Mouse (Mus musculus): ENCODE measurements at regions not wholly inside any gene's neighbourhood (a gene's known extent, or its start where the extent isn't known, plus 50 kb on each side); places are given as distances from the start of the nearest gene placed in this dataset.
A peak's percentile ranks its signal among the peaks of the same experiment; 100 is the strongest.

- DNase-seq: no peak
These were observed 55.6 kb upstream of the Ccdc190 start for GRCm38 (mm10) chr1:169872865-169873264.

- DNase-seq: no peak
These were observed 59.8 kb upstream of the Ccdc190 start for GRCm38 (mm10) chr1:169868636-169869035.

DNA sequence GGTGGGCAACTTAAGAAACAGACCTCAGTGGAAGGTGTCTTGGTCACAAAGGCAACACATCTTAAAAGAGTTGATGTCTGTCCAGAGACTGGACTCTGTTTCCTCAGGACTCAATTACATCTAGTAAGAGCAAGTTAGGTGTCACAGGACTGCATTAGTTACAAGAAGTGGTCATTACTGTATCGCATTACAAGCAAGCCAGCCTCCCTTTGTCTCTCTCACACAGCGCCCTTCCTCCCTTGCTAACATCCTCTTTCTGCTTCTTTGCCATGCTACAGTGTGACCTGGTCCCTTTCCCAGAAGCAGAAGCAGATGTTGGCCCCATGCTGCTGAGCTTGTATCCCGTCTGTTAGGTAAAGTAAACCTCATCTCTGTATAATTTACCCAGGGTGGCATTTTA lies 61.0 kb upstream of the Ccdc190 start:
- DNase-seq: no peak

DNA sequence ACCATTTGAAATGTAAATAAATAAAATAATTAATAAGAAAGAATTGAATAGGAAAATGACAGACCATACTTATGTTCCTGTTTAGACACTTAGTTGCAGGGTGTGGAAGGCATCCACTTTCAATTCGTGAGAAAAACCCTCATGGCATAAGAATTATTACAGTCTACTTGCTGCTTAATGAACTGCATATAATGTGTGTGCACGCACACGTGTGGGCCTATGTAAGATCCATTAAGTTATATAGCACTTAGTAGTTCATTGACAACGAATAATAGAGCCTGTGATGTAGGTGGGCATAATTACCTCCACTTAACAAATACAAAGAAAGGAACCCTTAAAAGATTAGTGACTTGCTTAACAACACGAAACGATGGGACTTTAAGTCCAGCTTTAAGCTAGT lies 61.6 kb upstream of the Ccdc190 start:
- no peak for DNase-seq

DNA sequence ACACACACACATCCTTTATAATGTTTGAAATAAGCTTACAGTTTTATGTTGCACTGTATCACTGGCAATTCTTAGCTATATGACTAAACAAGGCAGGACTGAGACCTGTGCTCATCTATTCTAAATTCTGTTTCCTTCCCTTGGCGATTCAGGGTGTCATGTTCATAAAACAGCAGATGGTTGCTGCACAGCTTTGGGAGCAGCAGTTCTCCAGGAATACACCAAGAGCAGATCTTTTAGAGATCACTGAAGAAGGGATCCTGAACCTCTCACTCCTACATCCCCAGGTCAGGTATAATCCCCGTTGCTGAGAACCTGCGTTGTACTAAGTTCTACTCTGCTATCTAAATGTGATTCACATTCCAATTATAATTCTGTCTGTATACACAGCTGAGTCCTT lies 69.4 kb upstream of the Ccdc190 start:
- DNase-seq: no peak

DNA sequence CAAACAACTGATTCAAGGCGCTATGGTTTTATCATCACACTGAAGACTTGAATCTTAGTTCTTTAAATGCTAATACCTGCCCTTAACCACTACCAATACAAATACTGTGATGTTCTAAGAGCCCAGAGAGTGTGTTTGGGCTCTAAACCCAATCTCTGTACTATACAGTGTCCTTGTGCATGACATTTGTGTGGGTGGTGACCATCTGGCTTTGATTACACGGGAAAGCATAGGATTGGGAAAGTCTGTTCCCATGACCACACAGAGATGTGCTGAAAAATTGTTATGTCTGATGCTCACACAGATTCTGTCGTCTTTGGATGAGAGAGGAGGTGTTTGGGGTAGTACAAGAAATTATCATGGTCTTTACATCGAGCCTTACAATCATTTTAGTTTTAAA lies 76.8 kb upstream of the Ccdc190 start:
- no peak for DNase-seq

DNA sequence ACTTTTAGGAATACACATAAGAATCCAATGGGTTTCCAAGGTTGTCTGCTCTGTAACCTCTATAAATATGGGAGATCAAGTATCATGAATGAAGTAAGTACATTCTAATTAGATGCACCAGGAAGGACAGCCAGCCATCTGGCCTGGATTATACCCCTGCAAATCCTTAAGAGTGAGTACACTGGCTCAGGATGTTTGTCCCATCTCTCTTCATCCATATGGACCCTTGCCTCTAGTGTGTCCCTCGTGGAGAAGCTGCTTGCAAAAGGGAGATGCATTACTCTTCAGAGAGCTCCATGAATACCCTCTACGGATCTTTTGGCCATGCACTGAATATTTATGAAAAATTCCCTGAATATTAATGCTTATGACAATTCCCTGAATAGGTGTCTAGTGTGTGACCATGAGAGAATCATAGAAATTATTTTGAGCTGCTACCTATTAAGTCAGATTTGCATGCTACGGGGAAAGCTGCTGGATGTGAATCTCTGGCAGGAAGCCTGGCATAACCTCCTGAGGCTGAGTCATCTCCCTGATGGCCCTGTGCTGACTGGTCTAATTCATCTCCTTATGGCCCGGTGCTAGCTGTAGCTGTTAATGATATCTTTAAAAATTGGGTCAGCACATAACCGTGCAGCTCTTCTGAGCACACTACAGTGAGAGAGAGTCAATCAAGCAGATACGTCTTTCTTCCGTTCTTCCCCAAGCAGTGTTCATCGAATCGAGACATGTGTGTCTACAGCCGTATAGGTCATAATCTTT lies 80.0 kb upstream of the Ccdc190 start:
- DNase-seq: no peak

GRCm38 (mm10) chr1:169842490-169842889 lies 86.0 kb upstream of the Ccdc190 start:
- DNase-seq: no peak

DNA sequence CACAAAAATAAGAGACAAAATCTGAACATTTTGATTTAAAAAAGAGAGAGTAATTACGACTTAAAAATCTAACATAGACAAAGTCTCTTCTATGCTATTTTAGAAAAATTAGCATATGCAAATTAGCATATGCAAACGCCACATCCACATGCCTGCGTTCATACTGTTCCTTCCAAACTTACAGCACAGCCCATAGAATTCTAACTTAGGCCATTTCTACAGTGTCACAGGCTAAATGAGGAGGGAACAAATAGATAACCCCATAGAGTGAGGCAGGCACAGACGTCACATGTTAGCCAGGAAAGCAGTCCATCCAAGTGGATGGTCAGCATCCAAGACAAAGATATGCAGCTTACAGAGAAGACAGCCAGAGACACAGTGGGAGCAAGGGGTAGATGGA lies 87.5 kb upstream of the Ccdc190 start:
- no peak for DNase-seq

DNA sequence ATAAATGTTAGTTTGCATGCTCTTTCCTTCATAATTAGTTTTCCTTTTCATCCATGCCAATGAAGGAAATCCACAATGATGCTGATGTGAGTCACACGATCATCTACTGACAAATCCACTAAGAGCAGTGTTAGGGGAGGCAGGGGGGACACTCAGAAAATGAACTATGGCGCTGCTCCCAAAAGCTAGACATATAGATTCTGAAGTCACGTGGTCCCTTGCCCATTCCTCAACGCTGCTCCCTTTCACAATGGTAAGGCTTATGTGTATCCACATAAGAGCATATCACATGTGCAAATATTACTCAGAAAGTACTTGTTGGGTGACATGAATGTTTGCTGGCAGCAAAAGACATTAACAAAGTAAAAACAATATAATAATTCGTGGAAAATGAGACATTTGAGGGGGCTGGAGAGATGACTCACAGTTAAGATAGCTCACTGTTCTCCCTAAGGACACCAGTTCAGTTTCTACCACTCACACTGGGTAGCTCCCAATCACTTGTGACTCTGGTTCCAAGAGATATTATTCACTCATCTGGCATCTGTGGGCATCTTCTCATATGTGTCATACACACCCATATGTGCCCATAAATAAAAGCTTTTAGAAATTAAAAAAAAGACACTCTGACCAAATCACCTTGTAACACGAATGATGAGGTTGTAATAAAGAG lies 88.3 kb upstream of the Ccdc190 start:
- DNase-seq: no peak

DNA sequence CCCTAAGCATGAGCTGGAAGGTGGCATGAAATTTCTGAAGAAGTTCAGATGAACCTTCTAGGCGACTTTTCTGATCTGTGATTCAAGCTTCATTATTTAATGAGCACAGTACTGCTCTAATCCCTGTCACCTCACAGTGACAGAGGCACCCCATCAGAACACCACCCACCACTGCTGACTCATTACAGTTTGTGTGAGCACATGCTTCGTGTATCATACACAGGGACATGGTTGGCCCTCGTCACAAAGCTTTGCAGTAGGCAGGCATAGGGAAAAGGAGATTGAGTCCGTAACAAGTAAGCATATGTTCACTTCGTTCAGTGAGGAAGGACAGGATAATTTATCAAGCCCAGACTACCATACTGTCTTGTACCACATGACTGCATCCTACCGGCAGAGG lies 85.9 kb upstream of the Rgs4 start:
- no peak for DNase-seq

DNA sequence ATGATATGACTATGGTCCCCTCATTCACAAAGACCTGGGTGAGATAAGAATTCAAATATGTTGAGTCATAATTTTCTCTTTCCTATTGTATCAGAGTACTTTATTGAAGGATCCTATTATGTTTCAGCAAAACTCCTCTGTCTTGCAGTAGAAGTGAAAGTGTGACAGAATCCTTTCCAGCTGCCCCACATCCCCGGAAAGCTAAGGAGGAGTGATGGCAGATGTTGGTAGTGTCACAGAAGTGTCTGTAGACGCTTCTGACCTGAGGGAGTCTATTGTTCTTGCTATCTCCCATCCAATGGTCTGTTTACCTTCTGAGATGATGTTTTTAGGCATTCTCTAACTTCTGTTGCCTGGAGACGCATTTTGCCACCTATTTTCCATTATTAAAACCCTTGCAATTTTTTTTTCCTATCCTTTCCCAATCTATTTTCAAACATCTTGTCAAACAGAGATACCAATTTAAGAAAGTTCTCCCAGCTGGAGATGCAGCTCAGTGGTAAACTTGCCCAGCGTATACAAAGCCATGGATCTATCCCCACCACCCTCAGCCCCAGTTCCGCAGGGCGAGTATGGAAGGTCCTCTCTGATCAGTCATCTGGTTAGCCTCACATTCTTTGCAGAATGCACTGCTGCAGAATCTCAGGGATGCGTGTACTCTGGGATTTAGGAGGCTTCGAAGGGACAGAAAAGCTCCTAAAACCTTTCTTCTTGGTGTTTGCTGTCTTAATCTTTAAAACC lies 84.1 kb upstream of the Rgs4 start:
- DNase-seq: peak; percentile 63

- DNase-seq: no peak
These were observed 83.2 kb upstream of the Rgs4 start for GRCm38 (mm10) chr1:169830596-169830995.

GRCm38 (mm10) chr1:169822034-169822433 lies 74.6 kb upstream of the Rgs4 start:
- DNase-seq: no peak

DNA sequence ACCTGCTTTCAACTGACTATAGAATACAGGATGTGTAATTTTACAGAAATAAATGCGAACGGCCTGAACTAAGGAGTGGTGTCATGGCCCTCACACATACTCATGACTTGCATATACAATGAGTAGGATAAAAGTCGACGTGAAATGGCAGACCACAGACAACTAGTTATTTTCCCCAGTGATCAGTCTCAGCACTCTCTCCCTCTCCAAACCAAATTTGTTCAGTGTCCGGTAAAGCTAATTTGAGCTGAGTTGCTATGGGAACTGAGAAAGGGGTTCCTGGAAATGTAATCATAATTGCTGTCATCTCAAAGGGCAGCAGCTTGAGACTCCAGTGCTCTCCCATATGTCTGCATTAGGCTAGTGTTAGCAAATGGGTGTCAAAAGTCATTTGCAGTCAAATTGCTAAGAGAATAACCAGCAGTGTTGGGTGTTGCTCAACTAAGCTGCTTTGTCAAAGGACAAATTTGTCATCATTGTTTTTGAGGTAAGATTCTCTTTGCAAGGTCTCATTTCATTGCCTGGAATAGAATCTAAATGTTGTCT lies 72.0 kb upstream of the Rgs4 start:
- no peak for DNase-seq

DNA sequence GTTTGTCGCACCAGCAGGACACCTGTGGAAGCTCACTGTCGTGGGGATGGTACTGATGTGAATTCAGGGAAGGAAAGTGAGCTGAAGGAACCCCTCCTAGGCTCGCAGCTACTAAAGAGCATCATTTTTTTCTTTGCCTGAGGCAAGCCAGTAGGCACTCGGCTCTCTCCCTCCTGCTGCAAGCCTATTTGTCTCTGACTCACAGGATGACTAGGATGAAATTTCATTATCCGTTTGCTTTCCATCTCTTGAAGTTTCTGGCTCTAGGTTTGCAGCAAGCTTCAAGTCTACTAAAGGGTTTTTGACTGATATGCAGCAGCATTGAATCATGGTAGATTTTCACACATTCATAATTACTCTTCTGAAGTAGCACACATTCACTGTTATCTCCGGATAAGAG lies 69.5 kb upstream of the Rgs4 start:
- DNase-seq: no peak

DNA sequence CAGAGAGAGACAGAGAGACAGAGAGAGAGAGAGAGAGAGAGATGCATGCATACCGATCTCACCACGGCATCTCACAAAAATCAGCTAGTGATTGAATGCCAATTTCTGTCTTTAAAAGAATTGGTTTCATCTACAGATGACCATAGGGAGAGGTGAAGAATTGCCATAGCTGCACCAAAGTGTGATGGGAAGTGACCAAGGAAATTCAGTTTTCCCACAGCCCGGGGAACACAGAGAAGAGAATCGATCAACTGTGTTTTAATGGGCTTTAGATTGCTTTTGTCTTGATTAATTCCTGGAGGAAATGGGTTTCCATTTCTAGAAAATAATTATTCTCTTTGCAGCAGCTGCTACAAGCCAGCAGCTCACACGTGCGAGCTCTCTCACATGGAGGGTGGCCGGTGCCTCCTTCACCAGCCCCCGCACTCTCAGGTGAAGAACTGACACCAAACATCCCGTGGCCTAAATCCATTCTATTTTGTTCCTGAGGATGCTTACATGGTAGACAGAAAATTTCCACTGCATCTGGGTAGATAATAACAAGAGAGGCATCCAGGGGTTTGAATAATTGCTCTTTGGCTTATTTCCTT lies 65.2 kb upstream of the Rgs4 start:
- DNase-seq: no peak

GRCm38 (mm10) chr1:169803428-169804138 lies 56.1 kb upstream of the Rgs4 start:
- DNase-seq: peak; percentile 19

GRCm38 (mm10) chr1:169802868-169803267 lies 55.4 kb upstream of the Rgs4 start:
- no peak for DNase-seq

- peak; percentile 2 for DNase-seq
These were observed 54.8 kb upstream of the Rgs4 start for GRCm38 (mm10) chr1:169802053-169802830.

Data from lung, postnatal 10 days (tissue).